Mouse (Mus musculus) embryonic fibroblast, embryonic 13.5 days (primary cell): ENCODE results near the gene Immp2l.

Source experiments
- CTCF ChIP-seq: IDR thresholded peaks from 2 replicates; pipeline ENCODE4 v1.5.1; 2011; ENCODE audit warnings: mild to moderate bottlenecking, control low read depth, low read length, moderate library complexity, borderline replicate concordance; ENCODE audit not compliant: insufficient read depth
- POLR2A ChIP-seq: IDR thresholded peaks from 2 replicates; pipeline ENCODE4 v1.6.1; 2011; ENCODE audit warnings: low read depth, mild to moderate bottlenecking, control low read depth, low read length, moderate library complexity

GRCm38 (mm10) chr12:41289047-41289446 lies 265.2 kb downstream of the Immp2l start:
- no peak for TF ChIP-seq POLR2A
- no peak for TF ChIP-seq CTCF
